Mouse (Mus musculus) kidney, embryonic 14.5 days (tissue): ENCODE measurements at regions not wholly inside any gene's neighbourhood (a gene's known extent, or its start where the extent isn't known, plus 50 kb on each side); places are given as distances from the start of the nearest gene placed in this dataset. TPM values are rescaled to one million over a fixed set of nuclear protein-coding genes. Genes with fewer than 3 reads are reported as not detected.

Experiments
- ATAC-seq: fragments of 200-750 bp; cut with Nextera tagmentation; 2 replicates; pipeline ENCODE4 v1.8.0; 2017; ENCODE audit warnings: moderate number of reproducible peaks, mild to moderate bottlenecking, moderate TSS enrichment, moderate library complexity; ENCODE audit not compliant: low FRiP score, low TSS enrichment
- H3K27ac ChIP-seq: fragments of 300-500 bp; sonication (generic); 2 replicates; pipeline ENCODE4 v1.5.1; 2014; ENCODE audit warnings: low read depth, mild to moderate bottlenecking, low read length, moderate library complexity, mixed read lengths
- H3K27me3 ChIP-seq: fragments of 300-500 bp; sonication (generic); 2 replicates; pipeline ENCODE4 v1.6.1; 2014; ENCODE audit warnings: mild to moderate bottlenecking, low read length; ENCODE audit not compliant: control insufficient read depth, insufficient read depth
- H3K36me3 ChIP-seq: fragments of 300-500 bp; sonication (generic); 2 replicates; pipeline ENCODE4 v1.6.1; 2014; ENCODE audit warnings: low read length, mixed read lengths; ENCODE audit not compliant: control insufficient read depth, insufficient read depth
- H3K4me1 ChIP-seq: fragments of 300-500 bp; sonication (generic); 2 replicates; pipeline ENCODE4 v1.6.1; 2014; ENCODE audit warnings: low read length, mixed read lengths; ENCODE audit not compliant: control insufficient read depth, insufficient read depth
- H3K4me2 ChIP-seq: fragments of 300-500 bp; sonication (generic); replicated peaks from 2 replicates; pipeline ENCODE4 v1.6.1; 2014; ENCODE audit warnings: low read depth, mild to moderate bottlenecking, low read length
- H3K4me3 ChIP-seq: fragments of 300-500 bp; sonication (generic); 2 replicates; pipeline ENCODE4 v1.5.1; 2014; ENCODE audit warnings: mild to moderate bottlenecking, low read length
- H3K9ac ChIP-seq: fragments of 300-500 bp; sonication (generic); 2 replicates; pipeline ENCODE4 v1.6.1; 2014; ENCODE audit warnings: low read depth, mild to moderate bottlenecking, low read length, moderate library complexity
- H3K9me3 ChIP-seq: fragments of 300-500 bp; sonication (generic); 2 replicates; pipeline ENCODE4 v1.6.1; 2016; ENCODE audit warnings: low read length; ENCODE audit not compliant: control insufficient read depth
- WGBS: fragments of 180-500 bp; shearing (Covaris S2); extraction: QIAGEN DNeasy Blood & Tissue Kit; methylation state at CpG from one replicate; pipeline ENCODE4 v1.1.7; 2014; 5-methylcytosine and 5-hydroxymethylcytosine counted together
- microRNA counts: library from miRNA; unstranded; fragments of <30 nt; microRNA quantifications from one replicate; lab custom pipeline; 2017
- microRNA-seq: library from miRNA; unstranded; fragments of <30 nt; microRNA quantifications from one replicate; pipeline ENCODE4, GENCODE M21; 2016

GRCm38 (mm10) chr13:84066960-84067665, 155.0 kb upstream of the Tmem161b start:
- no peak for ATAC-seq
- Histone ChIP-seq H3K36me3 (no peaks in the 10 kb centered on the region), H3K4me1 (no peaks in the 10 kb centered on the region), H3K4me3 (no peak overlapping the region), H3K27me3 (no peaks in the 10 kb centered on the region), H3K27ac (no peak overlapping the region), H3K9me3 (no peaks in the 10 kb centered on the region), H3K9ac (no peak overlapping the region), H3K4me2 (no peak overlapping the region)
- 51% methylated on average over 4 of the region's 4 CpGs for WGBS

GRCm38 (mm10) chr13:84068365-84068764, 153.7 kb upstream of the Tmem161b start:
- H3K9ac ChIP-seq: no peak overlapping the region
- H3K27ac ChIP-seq: no peak overlapping the region
- H3K27me3 ChIP-seq: no peaks in the 10 kb centered on the region
- H3K4me1 ChIP-seq: no peaks in the 10 kb centered on the region
- no peak overlapping the region for H3K4me2 ChIP-seq
- no peak overlapping the region for H3K4me3 ChIP-seq
- H3K9me3 ChIP-seq: no peaks in the 10 kb centered on the region
- 73% methylated on average over 1 of the region's 1 CpGs for WGBS
- no peaks in the 10 kb centered on the region for H3K36me3 ChIP-seq
- ATAC-seq: no peak

MicroRNAs encoded in the stretch of these regions (microRNA counts, 519-probe panel; counts per million panel counts)
- 5,886 counts per million, percentile 59 among the panel's probes with 10 or more counts for microRNA mmu-miR-9 (lab: Ali Mortazavi, UCI)

Small RNA genes in the stretch of these regions (microRNA-seq; reads per million reads assigned to microRNA genes)
- not detected for gene Mir9-2
